Mouse (Mus musculus): ENCODE measurements around the gene Rock2.

- TF ChIP-seq CTCF (IDR thresholded peaks at IDR 0.05; ENCODE audit: low read depth, low read length) (no peak), GATA1 (IDR thresholded peaks at IDR 0.05; ENCODE audit: borderline replicate concordance, low read length) (no peak), TAL1 (conservative IDR thresholded peaks at IDR 0.05; ENCODE audit: low read depth, low read length) (no peak)
Measured at GRCm38 (mm10) chr12:16848501-16848900, 46.2 kb upstream of the Rock2 start.
